Mouse (Mus musculus): ENCODE measurements around the gene P3h4.

The P3h4 gene

DNA sequence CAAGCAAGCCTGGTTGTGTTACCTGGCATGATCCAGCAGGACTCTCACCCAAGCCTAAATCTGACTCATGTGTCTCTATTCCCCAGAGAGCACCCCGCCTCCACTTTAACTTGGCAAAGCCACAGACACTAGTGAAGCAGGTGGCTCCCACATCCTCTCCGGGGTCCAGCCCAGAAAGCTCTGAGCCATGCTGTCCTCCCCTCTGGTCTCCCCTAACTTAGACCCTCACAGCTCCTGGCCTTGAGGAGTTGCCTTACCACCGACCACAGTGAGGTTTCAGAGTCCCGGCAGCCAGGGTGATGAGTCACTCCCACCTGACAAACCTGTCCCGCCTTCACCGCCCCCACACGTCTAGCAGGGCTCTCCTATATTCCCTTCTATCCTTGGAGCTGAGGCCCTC is 20.9 kb downstream of the P3h4 start:
- in situ Hi-C loops (cut with MboI; ENCODE audit: low sequenced_read_pairs), result no loop called here

DNA sequence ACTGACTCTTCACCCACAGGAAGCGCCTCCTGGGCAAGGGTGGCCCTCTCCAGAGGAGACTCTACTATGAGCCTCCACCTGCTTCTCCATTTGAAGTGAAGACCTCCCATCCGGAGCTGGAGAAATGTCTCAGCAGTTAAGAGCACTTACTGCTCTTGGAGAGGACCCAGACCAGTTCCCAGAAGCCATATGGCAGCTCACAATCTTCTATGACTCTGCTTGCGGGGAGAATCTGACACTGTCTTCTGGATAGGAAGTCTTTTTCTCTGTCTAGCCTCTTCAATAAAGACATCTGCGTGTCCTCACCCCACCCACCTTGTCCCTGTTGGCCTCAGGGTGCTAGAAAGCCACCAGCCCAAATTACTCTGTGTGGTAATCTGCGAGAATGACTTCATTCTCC is 21.7 kb downstream of the P3h4 start:
- in situ Hi-C loops (cut with MboI; ENCODE audit: low sequenced_read_pairs), result no loop called here

DNA sequence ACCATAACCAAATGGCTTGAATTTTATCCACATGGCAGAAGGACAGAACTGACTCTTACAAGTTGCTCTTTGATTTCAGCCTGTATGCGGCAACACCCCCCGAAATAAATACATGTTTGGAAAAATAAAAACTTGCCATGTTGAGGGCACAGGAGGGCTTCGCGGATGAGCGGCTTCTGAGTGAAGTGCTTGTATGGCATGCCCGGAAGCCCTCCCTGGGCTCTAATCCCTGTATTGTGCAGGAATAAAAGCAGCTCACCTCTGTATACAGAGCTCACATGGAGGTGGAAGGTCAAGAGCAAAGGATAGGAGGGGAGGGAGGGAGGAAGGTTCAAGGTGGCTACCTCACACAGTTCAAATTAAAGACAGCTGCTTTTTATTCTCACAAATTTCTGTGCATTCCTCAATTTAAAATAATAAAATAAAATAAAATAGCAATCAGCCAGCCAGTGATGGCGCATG is 22.7 kb downstream of the P3h4 start:
- in situ Hi-C loops (cut with MboI; ENCODE audit: low sequenced_read_pairs), result no loop called here

- in situ Hi-C loops (cut with MboI; ENCODE audit: low sequenced_read_pairs), result no loop called here
These were observed 23.4 kb downstream of the P3h4 start for GRCm38 (mm10) chr11:100391081-100391883.

- in situ Hi-C loops (cut with MboI; ENCODE audit: low sequenced_read_pairs), result no loop called here
These were observed 24.6 kb downstream of the P3h4 start for GRCm38 (mm10) chr11:100389931-100390445.

DNA sequence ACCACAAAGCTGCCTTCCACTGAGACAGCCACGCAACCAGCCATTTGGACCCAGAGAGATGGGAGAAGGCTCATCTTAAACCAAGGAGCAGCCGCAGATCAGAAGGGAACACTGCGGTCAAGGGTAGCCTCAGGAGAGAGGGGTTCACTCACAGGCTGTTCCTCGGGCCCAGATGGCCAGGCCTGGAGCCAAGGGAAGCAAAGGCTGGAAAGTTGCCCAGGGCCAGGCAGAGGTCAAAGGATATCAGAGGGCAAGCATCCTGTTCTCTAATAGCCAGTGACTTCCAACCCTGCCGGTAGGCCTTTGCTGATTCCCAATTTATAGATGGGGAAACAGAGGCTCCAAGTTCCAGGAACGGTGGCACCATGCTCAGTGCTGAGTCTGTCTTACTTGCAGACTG is 26.0 kb downstream of the P3h4 start:
- in situ Hi-C loops (cut with MboI; ENCODE audit: low sequenced_read_pairs), result no loop called here

DNA sequence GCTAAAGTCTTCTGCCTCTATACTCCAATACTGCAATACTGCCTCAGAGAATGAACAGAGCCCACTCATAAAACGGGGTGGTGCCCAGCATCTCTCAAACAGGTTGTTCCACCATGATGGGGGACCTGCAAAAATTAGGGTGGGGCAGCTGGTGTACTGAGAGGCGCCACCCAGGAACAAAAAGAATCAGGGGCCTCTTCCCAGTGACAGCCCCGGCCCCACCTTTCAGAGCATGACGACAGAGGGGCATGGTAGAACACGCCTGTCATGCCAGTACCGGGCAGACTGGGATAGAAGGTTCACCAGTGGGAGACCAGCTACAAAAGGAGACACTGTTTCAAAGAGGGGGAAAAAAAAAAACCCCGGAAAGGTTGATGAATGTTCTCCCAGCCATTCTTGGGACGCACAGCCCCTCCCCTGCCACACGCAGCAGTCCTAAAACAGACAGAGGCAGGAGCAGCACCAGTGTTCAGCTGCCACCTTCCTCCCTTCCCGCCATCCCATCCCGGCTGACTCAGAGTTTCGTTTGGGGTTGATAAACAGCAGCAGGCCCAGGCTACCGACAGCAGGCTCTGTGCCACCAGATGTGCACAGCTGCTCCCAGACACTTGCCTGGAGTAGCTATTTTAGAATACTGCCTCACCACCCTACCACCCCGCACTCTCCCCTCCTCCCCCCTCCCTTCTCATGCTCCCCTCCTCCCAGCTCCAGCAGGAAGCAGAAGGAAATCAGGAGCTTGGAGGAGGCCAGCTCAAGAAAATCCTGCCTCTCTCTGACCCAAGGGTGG is 26.9 kb downstream of the P3h4 start:
- in situ Hi-C loops (cut with MboI; ENCODE audit: low sequenced_read_pairs), result no loop called here

GRCm38 (mm10) chr11:100387111-100387510 is 27.5 kb downstream of the P3h4 start:
- in situ Hi-C loops (cut with MboI; ENCODE audit: low sequenced_read_pairs), result no loop called here

DNA sequence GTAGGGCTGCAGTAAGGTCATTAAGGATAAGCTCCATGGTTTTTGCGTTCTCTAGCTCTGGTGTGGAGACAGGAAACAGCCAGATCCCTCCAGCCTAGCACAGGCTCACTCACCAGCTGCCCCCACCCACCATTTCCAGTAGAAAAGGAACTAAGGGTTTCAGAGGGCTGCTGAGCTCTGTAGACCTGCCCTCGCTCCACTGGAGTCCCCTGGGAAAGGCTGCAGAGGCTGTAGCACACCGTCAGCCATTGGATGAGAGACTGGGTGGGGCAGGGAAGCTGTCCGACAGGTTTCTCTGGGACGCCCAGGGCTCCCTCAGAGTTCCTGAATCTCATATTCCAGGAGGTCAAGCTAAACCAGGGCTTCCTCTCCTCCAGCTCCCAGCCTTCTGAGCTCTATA is 28.1 kb downstream of the P3h4 start:
- in situ Hi-C loops (cut with MboI; ENCODE audit: low sequenced_read_pairs), result no loop called here

DNA sequence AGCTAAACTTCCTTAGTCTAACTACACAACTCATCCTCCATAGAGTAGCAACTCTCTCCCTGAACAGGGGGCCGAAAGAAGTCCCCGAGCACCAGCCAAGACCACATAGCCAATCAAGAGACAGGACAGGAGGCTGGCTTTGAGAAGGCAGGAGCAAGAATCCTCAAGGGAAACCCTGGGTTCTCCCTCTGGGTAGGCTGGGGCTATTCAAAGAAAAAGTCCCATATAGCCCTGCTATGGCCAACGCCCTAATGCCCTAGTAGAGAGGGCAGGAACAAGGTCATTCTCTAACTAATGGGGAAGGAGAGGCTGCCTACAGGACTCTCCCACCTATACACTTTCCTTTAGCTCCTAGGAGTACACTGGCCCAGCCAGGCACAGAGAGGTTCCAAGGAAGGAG is 29.6 kb downstream of the P3h4 start:
- in situ Hi-C loops (cut with MboI; ENCODE audit: low sequenced_read_pairs), result no loop called here

DNA sequence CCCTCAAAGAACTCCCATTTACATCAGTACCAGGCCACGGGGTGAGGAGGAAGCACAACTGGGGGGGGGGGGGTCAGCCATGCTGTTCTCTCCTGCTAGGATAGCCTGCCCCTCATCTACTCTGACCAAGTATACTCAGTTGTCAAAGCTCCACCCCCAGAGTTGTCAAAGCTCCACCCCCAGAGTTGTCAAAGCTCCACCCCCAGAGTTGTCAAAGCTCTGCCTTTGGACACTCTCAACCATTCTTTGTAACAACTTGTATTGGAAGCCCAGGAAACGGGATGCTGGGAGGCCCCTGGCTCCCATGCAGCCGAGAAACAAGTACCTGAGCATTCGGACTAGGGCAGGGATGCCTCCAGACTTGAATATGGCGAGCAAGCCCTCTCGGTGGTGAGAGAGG is 32.0 kb downstream of the P3h4 start:
- in situ Hi-C loops (cut with MboI; ENCODE audit: low sequenced_read_pairs), result no loop called here

GRCm38 (mm10) chr11:100379311-100379710 is 35.3 kb downstream of the P3h4 start:
- in situ Hi-C loops (cut with MboI; ENCODE audit: low sequenced_read_pairs), result no loop called here

DNA sequence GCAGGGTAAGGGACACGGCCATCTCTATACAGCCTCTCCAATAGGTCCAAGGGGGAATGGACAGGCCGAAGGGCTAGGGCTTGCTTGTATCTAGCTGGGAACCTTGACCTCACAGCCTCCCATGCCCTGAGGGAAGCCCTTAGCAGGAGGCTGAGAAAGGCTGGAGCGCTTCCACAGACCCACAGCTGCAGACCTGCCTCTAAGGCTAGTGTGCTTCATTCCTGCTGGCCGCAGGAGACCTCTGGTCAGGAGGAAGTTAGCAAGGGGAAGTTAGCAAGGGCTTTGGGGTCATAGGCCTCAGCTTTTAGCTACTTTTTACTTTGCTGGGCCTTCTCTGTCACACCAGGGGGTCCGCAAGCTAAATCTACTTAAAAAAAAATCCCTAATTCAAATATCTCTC is 36.2 kb downstream of the P3h4 start:
- in situ Hi-C loops (cut with MboI; ENCODE audit: low sequenced_read_pairs), result no loop called here

GRCm38 (mm10) chr11:100377989-100378388 is 36.6 kb downstream of the P3h4 start:
- in situ Hi-C loops (cut with MboI; ENCODE audit: low sequenced_read_pairs), result no loop called here

- in situ Hi-C loops (cut with MboI; ENCODE audit: low sequenced_read_pairs), result no loop called here
These were observed 37.8 kb downstream of the P3h4 start for GRCm38 (mm10) chr11:100376746-100377389.

- in situ Hi-C loops (cut with MboI; ENCODE audit: low sequenced_read_pairs), result no loop called here
These were observed 38.6 kb downstream of the P3h4 start for GRCm38 (mm10) chr11:100376005-100376404.

DNA sequence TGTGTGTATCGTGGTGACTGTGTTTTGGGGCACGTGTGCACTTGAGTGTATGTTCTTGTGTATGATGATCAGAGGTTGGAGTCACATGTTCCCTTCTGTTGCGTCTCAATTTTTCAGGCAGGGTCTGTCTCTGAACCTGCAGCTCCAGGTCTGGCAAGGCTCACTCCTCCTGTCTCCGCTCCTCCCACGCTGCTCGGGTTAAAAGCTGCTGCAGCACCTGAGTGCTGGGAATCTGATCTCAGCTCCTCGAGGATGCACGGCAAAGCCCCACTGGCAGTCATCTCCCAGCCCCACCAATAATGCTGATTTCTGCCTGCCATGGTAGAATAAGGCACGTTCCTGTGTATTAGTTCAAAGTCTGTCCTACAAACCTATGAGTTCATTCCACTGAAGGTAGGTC is 39.5 kb downstream of the P3h4 start:
- in situ Hi-C loops (cut with MboI; ENCODE audit: low sequenced_read_pairs), result no loop called here

GRCm38 (mm10) chr11:100371981-100372558 is 42.6 kb downstream of the P3h4 start:
- in situ Hi-C loops (cut with MboI; ENCODE audit: low sequenced_read_pairs), result loop anchor here (5.0 kb wide), 1 partner anchor 35 kb away; no protein-coding TSS in a partner anchor

- in situ Hi-C loops (cut with MboI; ENCODE audit: low sequenced_read_pairs), result loop anchor here (5.0 kb wide), 1 partner anchor 37 kb away; no protein-coding TSS in a partner anchor
These were observed 44.8 kb downstream of the P3h4 start for GRCm38 (mm10) chr11:100369822-100370221.

- in situ Hi-C loops (cut with MboI; ENCODE audit: low sequenced_read_pairs), result no loop called here
These were observed 45.5 kb downstream of the P3h4 start for GRCm38 (mm10) chr11:100369145-100369544.
